Mouse (Mus musculus) limb, embryonic 11.5 days (tissue): Measurements from ENCODE around the gene Nrsn1. TPM values are rescaled to one million over a fixed set of nuclear protein-coding genes. Genes with fewer than 3 reads are reported as not detected.

Source experiments
- ATAC-seq: fragments of 200-750 bp; cut with Nextera tagmentation; 2 replicates; pipeline ENCODE4 v1.8.0; 2017; ENCODE audit warnings: low read depth; ENCODE audit not compliant: insufficient number of reproducible peaks, low FRiP score, low TSS enrichment
- DNase-seq: peaks from one replicate; pipeline ENCODE4 v3.0.0-alpha.2; 2015; ENCODE audit warnings: low spot score
- H3K27ac ChIP-seq: fragments of 300-500 bp; sonication (generic); replicated peaks from 2 replicates; pipeline ENCODE4 v1.5.1; 2014; ENCODE audit warnings: low read depth, mild to moderate bottlenecking, low read length
- H3K27me3 ChIP-seq: fragments of 300-500 bp; sonication (generic); 2 replicates; pipeline ENCODE4 v1.6.1; 2014; ENCODE audit warnings: mild to moderate bottlenecking, low read length, mixed read lengths; ENCODE audit not compliant: control insufficient read depth, insufficient read depth
- H3K36me3 ChIP-seq: fragments of 300-500 bp; sonication (generic); 2 replicates; pipeline ENCODE4 v1.6.1; 2014; ENCODE audit warnings: mild to moderate bottlenecking, low read length, moderate library complexity, mixed read lengths; ENCODE audit not compliant: control insufficient read depth, insufficient read depth
- H3K4me1 ChIP-seq: fragments of 300-500 bp; sonication (generic); 2 replicates; pipeline ENCODE4 v1.6.1; 2014; ENCODE audit warnings: low read length, mixed read lengths; ENCODE audit not compliant: control insufficient read depth, insufficient read depth
- H3K4me2 ChIP-seq: fragments of 300-500 bp; sonication (generic); 2 replicates; pipeline ENCODE4 v1.6.1; 2014; ENCODE audit warnings: low read depth, mild to moderate bottlenecking, moderate library complexity; ENCODE audit not compliant: severe bottlenecking
- H3K4me3 ChIP-seq: fragments of 300-500 bp; sonication (generic); 2 replicates; pipeline ENCODE4 v1.5.1; 2014; ENCODE audit warnings: low read depth, low read length
- H3K9ac ChIP-seq: fragments of 300-500 bp; sonication (generic); 2 replicates; pipeline ENCODE4 v1.6.1; 2014; ENCODE audit warnings: mild to moderate bottlenecking, low read length
- H3K9me3 ChIP-seq: fragments of 300-500 bp; sonication (generic); 2 replicates; pipeline ENCODE4 v1.6.1; 2016; ENCODE audit warnings: low read length; ENCODE audit not compliant: control insufficient read depth
- whole genome bisulfite sequencing: fragments of 180-500 bp; shearing (Covaris S2); extraction: QIAGEN DNeasy Blood & Tissue Kit; methylation state at CpG from one replicate; pipeline ENCODE4 v1.1.7; 2014; 5-methylcytosine and 5-hydroxymethylcytosine counted together
- polyA plus RNA-seq: library from polyadenylated mRNA; unstranded; fragments of >200 nt; fragmentation: Nextera tagmentation; extraction: Ambion mirVana; gene quantifications from 2 replicates; pipeline ENCODE4 v1.2.1, GENCODE M21; 2014

Gene Nrsn1
- polyA plus RNA-seq, 1 experiment from 2014 or later = 0.73 TPM

GRCm38 (mm10) chr13:25262748-25263147 lies 7.6 kb downstream of the Nrsn1 start:
- Histone ChIP-seq H3K9ac (no peak overlapping the region), H3K27me3 (no peaks in the 10 kb centered on the region)
- WGBS = 71% methylated on average over 4 of the region's 4 CpGs

GRCm38 (mm10) chr13:25257608-25258007 lies 12.7 kb downstream of the Nrsn1 start:
- no peak overlapping the region for H3K9ac ChIP-seq
- DNase-seq = no peak
- no peak overlapping the region for H3K27ac ChIP-seq
- no peak overlapping the region for H3K4me3 ChIP-seq
- H3K4me1 ChIP-seq = 0 out of 2 replicates have a peak, but pooled peaks cover 2% of the 10 kb centered on the region
- H3K4me2 ChIP-seq = no peak overlapping the region
- ATAC-seq = no peak
- H3K36me3 ChIP-seq = no peaks in the 10 kb centered on the region
- 85% methylated on average over 6 of the region's 6 CpGs for WGBS
- H3K27me3 ChIP-seq = no peaks in the 10 kb centered on the region
- no peaks in the 10 kb centered on the region for H3K9me3 ChIP-seq

More at GRCm38 (mm10) chr13:25262748-25263147, 7.6 kb downstream of the Nrsn1 start:
- no peaks in the 10 kb centered on the region for H3K9me3 ChIP-seq
- ATAC-seq (no peak), DNase-seq (no peak)
- H3K4me3 ChIP-seq = no peak overlapping the region
- 0 out of 2 replicates have a peak, but pooled peaks cover 2% of the 10 kb centered on the region for H3K4me1 ChIP-seq
- no peak overlapping the region for H3K27ac ChIP-seq
- no peaks in the 10 kb centered on the region for H3K36me3 ChIP-seq
- H3K4me2 ChIP-seq = no peak overlapping the region

GRCm38 (mm10) chr13:25254478-25255263 lies 15.6 kb downstream of the Nrsn1 start:
- Histone ChIP-seq H3K9ac (no peak overlapping the region), H3K27ac (no peak overlapping the region), H3K36me3 (no peaks in the 10 kb centered on the region), H3K4me3 (no peak overlapping the region), H3K4me2 (no peak overlapping the region), H3K9me3 (no peaks in the 10 kb centered on the region), H3K27me3 (no peaks in the 10 kb centered on the region), H3K4me1 (no peaks in the 10 kb centered on the region)
- peak; percentile 44; the same call in 1 of the 2 replicates for ATAC-seq
- WGBS = 76% methylated on average over 9 of the region's 9 CpGs
- no peak for DNase-seq

GRCm38 (mm10) chr13:25251893-25252292 lies 18.4 kb downstream of the Nrsn1 start:
- DNase-seq (no peak), ATAC-seq (no peak)
- 80% methylated on average over 1 of the region's 1 CpGs for WGBS
- no peaks in the 10 kb centered on the region for H3K27me3 ChIP-seq
- no peak overlapping the region for H3K4me3 ChIP-seq
- no peak overlapping the region for H3K9ac ChIP-seq
- H3K27ac ChIP-seq = no peak overlapping the region
- H3K4me1 ChIP-seq = no peaks in the 10 kb centered on the region
- H3K4me2 ChIP-seq = no peak overlapping the region
- H3K36me3 ChIP-seq = no peaks in the 10 kb centered on the region
- H3K9me3 ChIP-seq = no peaks in the 10 kb centered on the region

- H3K4me3 ChIP-seq = no peak overlapping the region
Observed at GRCm38 (mm10) chr13:25220186-25220787, 50.0 kb downstream of the Nrsn1 start.

GRCm38 (mm10) chr13:25218394-25218793 lies 51.9 kb downstream of the Nrsn1 start:
- H3K9ac ChIP-seq = no peak overlapping the region

More at GRCm38 (mm10) chr13:25220186-25220787, 50.0 kb downstream of the Nrsn1 start:
- Histone ChIP-seq H3K4me1 (no peaks in the 10 kb centered on the region), H3K9me3 (no peaks in the 10 kb centered on the region), H3K4me2 (no peak overlapping the region), H3K36me3 (no peaks in the 10 kb centered on the region), H3K9ac (no peak overlapping the region), H3K27ac (no peak overlapping the region), H3K27me3 (no peaks in the 10 kb centered on the region)
- WGBS = 23% methylated on average over 5 of the region's 5 CpGs
- ATAC-seq (no peak), DNase-seq (peak; percentile 29)

GRCm38 (mm10) chr13:25206950-25207349 lies 63.4 kb downstream of the Nrsn1 start:
- Histone ChIP-seq H3K36me3 (no peaks in the 10 kb centered on the region), H3K4me1 (no peaks in the 10 kb centered on the region), H3K4me2 (no peak overlapping the region), H3K4me3 (no peak overlapping the region), H3K27me3 (no peaks in the 10 kb centered on the region), H3K27ac (no peak overlapping the region), H3K9me3 (no peaks in the 10 kb centered on the region), H3K9ac (no peak overlapping the region)
- 79% methylated on average over 5 of the region's 5 CpGs for WGBS
- ATAC-seq (no peak), DNase-seq (no peak)

More at GRCm38 (mm10) chr13:25218394-25218793, 51.9 kb downstream of the Nrsn1 start:
- 89% methylated on average over 1 of the region's 1 CpGs for WGBS
- Histone ChIP-seq H3K36me3 (no peaks in the 10 kb centered on the region), H3K4me1 (no peaks in the 10 kb centered on the region), H3K4me2 (no peak overlapping the region), H3K27me3 (no peaks in the 10 kb centered on the region), H3K4me3 (no peak overlapping the region), H3K27ac (no peak overlapping the region), H3K9me3 (no peaks in the 10 kb centered on the region)
- ATAC-seq (no peak), DNase-seq (no peak)
